Mouse (Mus musculus) kidney, adult 2 months (tissue): ENCODE results near the gene Tiprl.

Source experiments
- CTCF ChIP-seq: fragments of 200-500 bp; conservative IDR thresholded peaks from 2 replicates; pipeline ENCODE4 v1.5.1; 2011; ENCODE audit warnings: low read depth, mild to moderate bottlenecking, control low read depth, low read length, moderate library complexity, mixed read lengths; ENCODE audit not compliant: insufficient read depth, insufficient read length
- POLR2A ChIP-seq: fragments of 200-500 bp; IDR thresholded peaks from one replicate; pipeline ENCODE4 v1.6.1; 2011; ENCODE audit warnings: low read depth, low read length, control low read depth

DNA sequence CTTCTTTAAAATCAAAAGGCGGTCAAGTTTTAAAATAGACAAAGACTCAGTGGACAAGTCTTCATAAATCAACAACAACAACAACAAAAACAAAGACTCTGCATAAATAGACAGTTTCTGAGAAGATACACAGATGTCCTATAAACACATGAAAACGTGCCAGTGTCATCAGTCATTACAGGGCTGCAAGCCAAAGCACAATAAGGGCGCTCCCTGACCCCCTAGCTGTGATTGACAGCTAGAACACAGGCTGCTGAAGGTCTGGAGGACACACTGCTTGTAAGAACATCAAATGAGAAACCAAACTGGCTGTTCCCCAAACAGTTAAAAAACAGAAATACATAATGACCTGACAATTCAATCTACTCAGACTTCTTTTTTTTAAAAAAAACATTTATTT lies 37.2 kb downstream of the Tiprl start:
- TF ChIP-seq CTCF (no peak), POLR2A (no peak)
